Mouse (Mus musculus): ENCODE data around the gene Ogdh.

DNA sequence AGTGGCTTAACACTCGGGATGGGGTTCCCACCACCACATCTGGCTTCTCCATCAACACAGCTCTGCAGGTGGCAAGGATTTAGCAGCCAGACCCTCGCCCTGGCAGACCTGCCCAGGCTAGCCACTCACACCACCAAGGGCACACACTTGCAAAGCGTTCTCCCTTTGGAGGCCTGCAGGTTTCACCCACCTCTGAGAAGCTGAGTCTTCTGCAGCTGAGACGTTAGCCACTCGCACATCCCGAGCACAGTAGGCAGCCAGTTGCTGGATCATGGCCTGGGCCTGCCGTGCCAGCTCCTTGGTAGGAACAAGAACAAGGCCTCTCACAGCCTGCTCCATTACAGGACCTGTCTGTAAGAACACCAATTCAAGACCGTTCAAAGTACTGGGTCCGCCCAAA is 24.8 kb upstream of the Ogdh start:
- TF ChIP-seq CTCF (IDR thresholded peaks at IDR 0.05; ENCODE audit: extremely low read depth, insufficient read depth, low read length) (no peak), POLR2A (IDR thresholded peaks at IDR 0.05; ENCODE audit: extremely low read depth, insufficient read depth, low read length) (no peak)
